In genomic region chr6:120924791-120925321, GRCm38 (mm10) we compare ENCODE assay signal across 7 mouse cellular contexts. TPM values are rescaled to one million over a fixed set of nuclear protein-coding genes. Genes with fewer than 3 reads are reported as not detected.
DNase-seq lines count a peak whose midpoint lies in the region; ATAC-seq and TF ChIP-seq lines count a peak whose summit lies in the region.
"Not testable (repeated sequence)": the region's sequence is repeated elsewhere in the genome, so short reads cannot be mapped to it uniquely, and the experiment has no call there.

No protein-coding gene starts in this region.

- not testable (repeated sequence) for TF ChIP-seq EP300 in CH12.LX (IDR thresholded peaks at IDR 0.05; ENCODE audit: low read length)
- TF ChIP-seq EP300 in MEL (IDR thresholded peaks at IDR 0.05; ENCODE audit: low read depth in 1 of 2, low read length in 2 of 2): peak; percentile 63 to 81

- not testable (repeated sequence) for H3K4me2 ChIP-seq in CH12.LX (ENCODE audit: insufficient read depth, low read depth, poor library complexity, severe bottlenecking); liver, embryonic 12.5 days; liver, embryonic 15.5 days

- intact Hi-C loops in gastrocnemius, adult 2 months (cut with DNase I): not testable (repeated sequence)

- peak; percentile 68 for ATAC-seq in liver, embryonic 12.5 days
- ATAC-seq in liver, embryonic 15.5 days (ENCODE audit: insufficient read depth): peak; percentile 34; the same call in 1 of the 2 replicates
- peak; percentile 93 for ATAC-seq in megakaryocyte progenitor cell, adult 5-6 weeks (replicated peaks; ENCODE audit: poor library complexity)

- not testable (repeated sequence) for H3K79me2 ChIP-seq in CH12.LX (replicated peaks; ENCODE audit: control insufficient read depth, extremely low read depth, insufficient read depth, poor library complexity, severe bottlenecking); MEL (ENCODE audit: control insufficient read depth, insufficient read depth, low read length, poor library complexity)

- dilution Hi-C loops in CH12.LX (cut with MboI; ENCODE audit: extremely low pct_ligation_motif_present, extremely low pct_unique_long_range_greater_than_20kb, low sequenced_read_pairs): not testable (repeated sequence)

- not testable (repeated sequence) for TF ChIP-seq POLR2A in CH12.LX (IDR thresholded peaks at IDR 0.05; ENCODE audit: low read depth, low read length); MEL (IDR thresholded peaks at IDR 0.05; ENCODE audit: control insufficient read depth in 1 of 2, insufficient read depth in 1 of 2, low read depth in 1 of 2, low read length in 2 of 2, poor library complexity in 1 of 2)

- H3K27me3 ChIP-seq in CH12.LX (replicated peaks); MEL (ENCODE audit: control insufficient read depth in 1 of 2, insufficient read depth in 2 of 2, low read length in 2 of 2); liver, embryonic 12.5 days (replicated peaks); liver, embryonic 15.5 days: not testable (repeated sequence)

- H3K4me3 ChIP-seq in CH12.LX (replicated peaks in 1 of 3; ENCODE audit: low read depth in 2 of 3, low read length in 2 of 3, poor library complexity in 1 of 3); MEL (ENCODE audit: control insufficient read depth in 1 of 2, insufficient read depth in 1 of 2, low read depth in 2 of 2, low read length in 2 of 2); gastrocnemius, adult 2 months; layer of hippocampus, adult 2 months; liver, embryonic 12.5 days; liver, embryonic 15.5 days (replicated peaks): not testable (repeated sequence)

- H3K9ac ChIP-seq in CH12.LX (ENCODE audit: insufficient read depth, low read depth); MEL (ENCODE audit: control insufficient read depth, low read depth, low read length, poor library complexity, severe bottlenecking); liver, embryonic 12.5 days; liver, embryonic 15.5 days: not testable (repeated sequence)

- H3K36me3 ChIP-seq in CH12.LX (replicated peaks in 1 of 2; ENCODE audit: control insufficient read depth in 1 of 2, insufficient read depth in 1 of 2, low read length in 1 of 2); MEL (ENCODE audit: control insufficient read depth in 1 of 2, insufficient read depth in 2 of 2, low read length in 2 of 2); liver, embryonic 12.5 days; liver, embryonic 15.5 days (replicated peaks): not testable (repeated sequence)

- not testable (repeated sequence) for DNase-seq in CH12.LX (ENCODE audit: extremely low read depth); gastrocnemius, adult 2 months; layer of hippocampus, adult 2 months (ENCODE audit: low spot score in 2 of 2)
- DNase-seq in MEL (ENCODE audit: low read depth, low spot score): peak; percentile 73

- in situ Hi-C loops in CH12.LX (cut with MboI; ENCODE audit: low pct_ligation_motif_present, low pct_unique_long_range_greater_than_20kb, low sequenced_read_pairs): not testable (repeated sequence)

- TF ChIP-seq RAD21 in CH12.LX (IDR thresholded peaks at IDR 0.05; ENCODE audit: low read depth, low read length); MEL (IDR thresholded peaks at IDR 0.05; ENCODE audit: low read depth, low read length): not testable (repeated sequence)

- peaks cover 18% of the 10 kb centered on the region for H3K9me3 ChIP-seq in CH12.LX (replicated peaks; ENCODE audit: low read length)
- not testable (repeated sequence) for H3K9me3 ChIP-seq in MEL (replicated peaks; ENCODE audit: insufficient read depth, low read length); liver, embryonic 12.5 days (replicated peaks); liver, embryonic 15.5 days (replicated peaks)

- not testable (repeated sequence) for H3K27ac ChIP-seq in CH12.LX (ENCODE audit: insufficient read depth, low read depth); MEL (ENCODE audit: control insufficient read depth, low read depth, low read length); gastrocnemius, adult 2 months; layer of hippocampus, adult 2 months; liver, embryonic 15.5 days (replicated peaks)
- 0 out of 2 replicates have a peak overlapping the region, but pooled peaks have one; percentile 37 for H3K27ac ChIP-seq in liver, embryonic 12.5 days

- WGBS in liver, embryonic 12.5 days (ENCODE audit: insufficient replicate concordance): 64% methylated on average over 2 of the region's 2 CpGs
- 59% methylated on average over 2 of the region's 2 CpGs for WGBS in liver, embryonic 15.5 days (ENCODE audit: insufficient replicate concordance)

- H3K4me1 ChIP-seq in CH12.LX (ENCODE audit: control insufficient read depth in 1 of 2, insufficient read depth in 2 of 2): peaks cover 12 to 43% of the 10 kb centered on the region in 2 experiments
- H3K4me1 ChIP-seq in MEL (ENCODE audit: control insufficient read depth in 1 of 2, insufficient read depth in 2 of 2, low read length in 2 of 2); liver, embryonic 12.5 days: not testable (repeated sequence)
- H3K4me1 ChIP-seq in liver, embryonic 15.5 days (replicated peaks): peaks cover 12% of the 10 kb centered on the region; the same call in 1 of the 2 replicates

- TF ChIP-seq CTCF in CH12.LX (conservative IDR thresholded peaks at IDR 0.05 in 1 of 2, IDR thresholded peaks at IDR 0.05 in 1 of 2; ENCODE audit: low read depth in 2 of 2, low read length in 2 of 2): not testable (repeated sequence)
- 0 out of 6 replicates have a peak, but pooled peaks of 1 of the 3 experiments have one; percentile 5 for TF ChIP-seq CTCF in MEL (IDR thresholded peaks at IDR 0.05 in 2 of 3, conservative IDR thresholded peaks at IDR 0.05 in 1 of 3; ENCODE audit: control insufficient read depth in 1 of 3, insufficient read depth in 1 of 3, low read depth in 2 of 3, low read length in 3 of 3, poor library complexity in 1 of 3, severe bottlenecking in 1 of 3)
- peak; percentile 44 for TF ChIP-seq CTCF in gastrocnemius, adult 2 months (IDR thresholded peaks at IDR 0.05)
- peak; percentile 59 for TF ChIP-seq CTCF in layer of hippocampus, adult 2 months (conservative IDR thresholded peaks at IDR 0.05)

TF ChIP-seq in CH12.LX, 34 proteins besides CTCF, POLR2A, EP300 and RAD21:
- peak; percentile 32; the same call in 1 of the 2 replicates for TF ChIP-seq ZNF384 (IDR thresholded peaks at IDR 0.05; ENCODE audit: low read depth, low read length)

TF ChIP-seq in MEL, 35 proteins besides CTCF, POLR2A, EP300 and RAD21:
- peak; percentile 66 for TF ChIP-seq GATA1 (IDR thresholded peaks at IDR 0.05; ENCODE audit: low read depth, low read length)
- TF ChIP-seq ZNF384 (IDR thresholded peaks at IDR 0.05; ENCODE audit: low read depth, low read length): peak; percentile 91
- 0 out of 2 replicates have a peak, but pooled peaks have one; percentile 40 for TF ChIP-seq RCOR1 (IDR thresholded peaks at IDR 0.05; ENCODE audit: low read depth, low read length)
- TF ChIP-seq TCF12 (IDR thresholded peaks at IDR 0.05; ENCODE audit: low read depth, low read length): peak; percentile 86
- peak; percentile 68 for TF ChIP-seq ETS1 (IDR thresholded peaks at IDR 0.05; ENCODE audit: low read depth, low read length)
- peak; percentile 50 for TF ChIP-seq TAL1 (IDR thresholded peaks at IDR 0.05; ENCODE audit: low read length)

RNA-seq across cellular contexts. Expression of gene Bid, which starts 8.2 kb away (rescaled TPM):
- total RNA-seq in CH12.LX (2012; rRNA removed): 102 and 118 TPM in 2 replicates
- total RNA-seq in CH12.LX (2014; rRNA removed): 132 and 148 TPM in 2 replicates
- polyA plus RNA-seq in CH12.LX (2012; ENCODE audit: insufficient read length, low read depth): 129 and 144 TPM in 2 replicates
- 27.5 and 28.2 TPM in 2 replicates for total RNA-seq in MEL (2012; rRNA removed)
- 10 to 100 TPM in 1 of 2 experiments, not detected in 1; 50.2 TPM for polyA plus RNA-seq in MEL (2012; ENCODE audit: insufficient read depth in 1 of 2, insufficient read length in 2 of 2, low read depth in 1 of 2, low replicate concordance in 2 of 2, missing spikeins in 1 of 2)
- under 1 TPM; 0.45 to 0.89 TPM for total RNA-seq in gastrocnemius, adult 2 months (2021)
- total RNA-seq in layer of hippocampus, adult 2 months (2021): 10 to 100 TPM; 15.3 to 15.5 TPM
- polyA plus RNA-seq in liver, embryonic 12.5 days (2016; fragmentation: Nextera tagmentation; extraction: Ambion mirVana): 32.4 and 32.9 TPM in 2 replicates
- 22.0 TPM in 2 replicates for polyA plus RNA-seq in liver, embryonic 15.5 days (2015; fragmentation: Nextera tagmentation; extraction: Ambion mirVana)
- 89.7 and 91.0 TPM in 2 replicates for total RNA-seq in megakaryocyte progenitor cell, adult 5-6 weeks (2015)
- 51.7 and 55.4 TPM in 2 replicates for total RNA-seq in megakaryocyte progenitor cell, adult 5-6 weeks (2017)

Comparison
In these comparisons a context has a peak if more than half of its experiments do, and no peak if none do; other contexts are left out.
1. ATAC-seq: peak in every context shown above with its lines; median percentile 93 in megakaryocyte progenitor cell, adult 5-6 weeks; 68 in liver, embryonic 12.5 days; 34 in liver, embryonic 15.5 days.
2. RNA of gene Bid, which starts 8.2 kb away (total RNA-seq): 102 to 148 TPM in CH12.LX, 51.7 to 91.0 TPM in megakaryocyte progenitor cell, adult 5-6 weeks, 27.5 to 28.2 TPM in MEL and 15.3 to 15.5 TPM in layer of hippocampus, adult 2 months; 0.45 to 0.89 TPM in gastrocnemius, adult 2 months; every median in the first group is over 4 times any median in the second.